Mouse (Mus musculus) kidney, adult 2 months (tissue): ENCODE data around the gene Il11ra1.

ENCODE experiments used
- CTCF ChIP-seq: fragments of 200-500 bp; conservative IDR thresholded peaks from 2 replicates; pipeline ENCODE4 v1.5.1; 2011; ENCODE audit warnings: low read depth, mild to moderate bottlenecking, control low read depth, low read length, moderate library complexity, mixed read lengths; ENCODE audit not compliant: insufficient read depth, insufficient read length
- POLR2A ChIP-seq: fragments of 200-500 bp; IDR thresholded peaks from one replicate; pipeline ENCODE4 v1.6.1; 2011; ENCODE audit warnings: low read depth, low read length, control low read depth

DNA sequence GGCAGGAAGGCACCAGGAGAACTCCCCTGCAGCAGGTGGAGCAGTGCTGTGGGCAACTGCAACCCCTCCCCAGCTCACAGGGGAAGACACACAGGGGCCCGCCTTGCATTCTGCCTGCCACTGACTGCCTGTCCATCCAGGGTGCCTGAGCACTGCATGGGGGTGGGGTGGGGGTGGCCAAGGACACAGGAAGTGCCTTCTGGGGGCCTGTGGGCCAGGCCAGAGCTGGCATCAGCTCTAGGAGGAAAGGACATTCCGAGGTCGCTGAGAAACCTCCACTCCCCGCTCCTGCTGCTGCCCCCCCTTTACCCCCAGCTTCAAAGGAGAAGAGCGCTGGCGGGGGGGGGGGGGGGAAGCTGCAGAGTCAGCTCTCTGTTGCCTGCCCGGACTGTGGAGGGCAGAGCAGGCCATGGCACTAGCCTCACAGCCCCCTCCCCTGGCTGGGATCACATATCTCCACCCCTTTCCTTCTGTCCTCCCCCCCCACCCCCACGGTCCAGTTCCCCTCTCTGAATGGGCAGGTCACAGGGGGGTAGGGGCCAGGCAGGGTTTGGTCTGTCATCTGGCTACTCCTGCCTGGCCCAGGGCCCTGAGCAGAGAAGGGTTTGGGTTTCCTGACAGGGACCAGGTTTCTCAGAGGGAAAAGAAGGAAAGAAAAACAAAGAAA is 34.6 kb upstream of the Il11ra1 start:
- TF ChIP-seq CTCF (no peak), POLR2A (no peak)
